Mouse (Mus musculus) E14TG2a.4 (cell line): ENCODE results near the gene Car4.

ENCODE experiments used
- CTCF ChIP-seq: conservative IDR thresholded peaks from 2 replicates; pipeline ENCODE4 v1.5.1; 2014; ENCODE audit warnings: low read length
- NANOG ChIP-seq: IDR thresholded peaks from 2 replicates; pipeline ENCODE4 v1.6.1; 2014; ENCODE audit warnings: borderline replicate concordance, low read length, mixed read lengths

DNA sequence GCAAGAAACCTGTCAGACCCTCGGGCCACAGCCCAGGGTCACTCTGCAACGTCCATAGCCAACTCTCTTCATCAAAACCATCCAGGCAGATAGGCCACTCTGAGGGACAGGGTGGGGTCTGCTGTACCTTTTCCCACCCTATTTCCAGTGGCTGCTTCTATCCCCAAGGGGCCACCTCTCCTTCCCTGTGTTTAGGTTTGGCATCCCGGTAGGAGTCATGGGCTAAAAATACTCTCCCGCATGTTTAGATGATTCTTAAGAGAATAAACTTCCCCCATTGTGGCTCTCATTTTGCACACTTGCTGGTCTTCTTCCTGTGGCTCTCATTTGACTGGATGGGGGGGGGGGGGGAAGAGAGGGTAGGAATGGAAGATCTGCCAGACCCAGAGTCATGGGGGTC, 10.7 kb downstream of the Car4 start:
- TF ChIP-seq CTCF (no peak), NANOG (no peak)
